In the genomic region with DNA sequence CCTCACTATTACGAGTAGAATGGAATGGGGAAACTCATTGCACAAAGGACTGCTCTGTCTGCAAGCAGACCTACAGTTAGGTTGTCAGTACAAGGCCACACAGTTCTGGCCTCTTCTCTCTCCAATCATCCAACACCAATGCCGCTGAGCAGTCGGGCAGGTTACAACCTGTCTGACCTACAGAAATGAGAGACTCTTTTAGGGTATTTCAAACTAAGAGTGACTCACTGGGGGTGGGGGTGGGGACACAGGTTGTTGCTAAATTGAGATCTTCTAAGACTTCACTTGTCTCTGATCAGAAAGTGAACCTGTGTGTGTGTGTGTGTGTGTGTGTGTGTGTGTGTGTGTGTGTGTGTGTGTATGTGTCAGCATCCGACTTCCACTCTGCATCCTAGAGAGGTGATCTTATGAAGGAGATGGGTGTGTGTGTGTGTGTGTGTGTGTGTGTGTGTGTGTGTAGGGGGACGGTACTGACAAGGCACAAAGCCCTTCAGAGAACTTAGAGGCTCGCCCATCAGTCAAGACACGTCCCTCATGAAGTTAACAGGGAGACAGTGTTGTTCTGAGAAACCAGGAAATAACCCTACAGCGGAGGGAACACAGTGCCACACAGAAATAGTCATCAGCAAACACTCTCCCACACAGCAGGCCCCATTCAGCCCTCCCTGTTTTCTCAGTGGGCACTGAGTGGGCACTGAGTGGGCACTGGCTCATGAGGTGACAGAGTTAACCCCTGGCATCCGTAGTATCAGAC, we compare ENCODE assay signal across 12 mouse cellular contexts. TPM values are rescaled to one million over a fixed set of nuclear protein-coding genes. Genes with fewer than 3 reads are reported as not detected.
A peak's percentile ranks its signal among the peaks of the same experiment; 100 is the strongest.
DNase-seq lines count a peak whose midpoint lies in the region; ATAC-seq and TF ChIP-seq lines count a peak whose summit lies in the region.
"Had no signal": no experiment of that assay in that cellular context is flagged by ENCODE, and none has a peak within 500 bp of the region (broad histone marks: within the 10 kb centered on the region; RNA-seq: fewer than 3 reads in every experiment).

No protein-coding gene starts in this region.

- H3K4me3 ChIP-seq in kidney, postnatal 0 days (replicated peaks; ENCODE audit: low read depth, low read length): no peak overlapping the region
- no peak overlapping the region for H3K4me3 ChIP-seq in embryonic facial prominence, embryonic 10.5 days
- H3K4me3 ChIP-seq in limb, embryonic 12.5 days (replicated peaks): no peak overlapping the region
- H3K4me3 ChIP-seq: liver, embryonic 15.5 days; midbrain, embryonic 13.5 days had no signal

- no peak for TF ChIP-seq CTCF in kidney, postnatal 0 days (IDR thresholded peaks at IDR 0.05; ENCODE audit: low read depth)

- no peak overlapping the region for H3K9ac ChIP-seq in kidney, postnatal 0 days (ENCODE audit: low read depth, low read length)
- H3K9ac ChIP-seq in limb, embryonic 12.5 days (replicated peaks): no peak overlapping the region
- H3K9ac ChIP-seq: liver, embryonic 15.5 days; midbrain, embryonic 13.5 days had no signal

- WGBS in kidney, postnatal 0 days: 51% methylated on average over 9 of the region's 9 CpGs
- WGBS in embryonic facial prominence, embryonic 10.5 days: 71% methylated on average over 9 of the region's 9 CpGs
- WGBS in limb, embryonic 12.5 days: 72% methylated on average over 9 of the region's 9 CpGs

- H3K27me3 ChIP-seq in kidney, postnatal 0 days (ENCODE audit: insufficient read depth, low read length): no peaks in the 10 kb centered on the region
- no peaks in the 10 kb centered on the region for H3K27me3 ChIP-seq in embryonic facial prominence, embryonic 10.5 days (replicated peaks; ENCODE audit: low read depth, poor library complexity, severe bottlenecking)
- no peaks in the 10 kb centered on the region for H3K27me3 ChIP-seq in limb, embryonic 12.5 days
- H3K27me3 ChIP-seq: liver, embryonic 15.5 days; midbrain, embryonic 13.5 days had no signal

- no peak for ATAC-seq in kidney, postnatal 0 days (replicated peaks; ENCODE audit: low FRiP score, low read depth)
- no peak for ATAC-seq in limb, embryonic 12.5 days (ENCODE audit: insufficient number of reproducible peaks, insufficient read depth, low FRiP score, low TSS enrichment, low read depth)
- ATAC-seq: forebrain, embryonic 16.5 days; midbrain, embryonic 13.5 days had no signal

- peak; percentile 84 for DNase-seq in heart, adult 11 months
- DNase-seq in heart, postnatal 36 days: no peak
- DNase-seq in kidney, postnatal 0 days (ENCODE audit: low spot score): no peak
- DNase-seq in kidney, postnatal 10 days: no peak
- peak; percentile 31 for DNase-seq in embryonic facial prominence, embryonic 10.5 days (ENCODE audit: low spot score)
- DNase-seq in B cell, adult 2 months: no peak
- no peak for DNase-seq in ovary, postnatal 10 days (ENCODE audit: low spot score)
- DNase-seq: thymus, postnatal 25 days had no signal

- no peaks in the 10 kb centered on the region for H3K36me3 ChIP-seq in kidney, postnatal 0 days (ENCODE audit: insufficient read depth, low read length)
- H3K36me3 ChIP-seq in embryonic facial prominence, embryonic 10.5 days (replicated peaks): no peaks in the 10 kb centered on the region
- no peaks in the 10 kb centered on the region for H3K36me3 ChIP-seq in limb, embryonic 12.5 days
- H3K36me3 ChIP-seq: midbrain, embryonic 13.5 days had no signal

- H3K27ac ChIP-seq in kidney, postnatal 0 days: peak overlapping the region; percentile 68
- peak overlapping the region; percentile 57; the same call in 1 of the 2 replicates for H3K27ac ChIP-seq in embryonic facial prominence, embryonic 10.5 days (replicated peaks)
- peak overlapping the region; percentile 59 for H3K27ac ChIP-seq in limb, embryonic 12.5 days
- H3K27ac ChIP-seq: liver, embryonic 15.5 days; midbrain, embryonic 13.5 days had no signal

- peaks cover 23% of the 10 kb centered on the region for H3K4me1 ChIP-seq in kidney, postnatal 0 days (replicated peaks; ENCODE audit: insufficient read depth, low read length)
- peaks cover 30% of the 10 kb centered on the region for H3K4me1 ChIP-seq in embryonic facial prominence, embryonic 10.5 days
- peaks cover 54% of the 10 kb centered on the region for H3K4me1 ChIP-seq in limb, embryonic 12.5 days (replicated peaks)

- H3K9me3 ChIP-seq in kidney, postnatal 0 days (replicated peaks; ENCODE audit: low read length): no peaks in the 10 kb centered on the region
- H3K9me3 ChIP-seq in embryonic facial prominence, embryonic 10.5 days: no peaks in the 10 kb centered on the region
- no peaks in the 10 kb centered on the region for H3K9me3 ChIP-seq in limb, embryonic 12.5 days
- H3K9me3 ChIP-seq: liver, embryonic 15.5 days; midbrain, embryonic 13.5 days had no signal

- intact Hi-C loops in heart, postnatal 36 days (cut with DNase I): no loop called here

- H3K4me2 ChIP-seq in kidney, postnatal 0 days (ENCODE audit: low read length): no peak overlapping the region
- H3K4me2 ChIP-seq in limb, embryonic 12.5 days: peak overlapping the region; percentile 23; the same call in 1 of the 2 replicates
- H3K4me2 ChIP-seq: liver, embryonic 15.5 days; midbrain, embryonic 13.5 days had no signal

RNA-seq across cellular contexts. Expression of gene Gab1, which starts 27.7 kb away (rescaled TPM):
- total RNA-seq in heart, postnatal 36 days (2021): 10 to 100 TPM; 36.7 to 43.6 TPM
- polyA plus RNA-seq in kidney, postnatal 0 days (2015; fragmentation: Nextera tagmentation; extraction: Ambion mirVana): 14.1 and 14.9 TPM in 2 replicates
- 14.5 and 15.0 TPM in 2 replicates for polyA plus RNA-seq in embryonic facial prominence, embryonic 10.5 days (2016; fragmentation: Nextera tagmentation; extraction: Ambion mirVana)
- 20.4 and 24.4 TPM in 2 replicates for polyA plus RNA-seq in limb, embryonic 12.5 days (2016; fragmentation: Nextera tagmentation; extraction: Ambion mirVana)

Comparison
In these comparisons a context has a peak if more than half of its experiments do, and no peak if none do; other contexts are left out.
1. DNase-seq: peak in heart, adult 11 months (single experiment) and embryonic facial prominence, embryonic 10.5 days (single experiment); none in heart, postnatal 36 days (0 of 2), kidney, postnatal 0 days (single experiment), kidney, postnatal 10 days (single experiment), B cell, adult 2 months (0 of 2) and ovary, postnatal 10 days (single experiment).
2. Peak in every context shown above with its lines, with median percentiles within 50 percentile points of each other: H3K27ac ChIP-seq.